10 mouse cellular contexts compared by ENCODE assay signal in genomic region chr11:67975252-67975651, GRCm38 (mm10). TPM values are rescaled to one million over a fixed set of nuclear protein-coding genes. Genes with fewer than 3 reads are reported as not detected.
DNase-seq lines count a peak whose midpoint lies in the region; ATAC-seq and TF ChIP-seq lines count a peak whose summit lies in the region.
"Had no signal": no experiment of that assay in that cellular context is flagged by ENCODE, and none has a peak within 500 bp of the region (broad histone marks: within the 10 kb centered on the region; RNA-seq: fewer than 3 reads in every experiment).

No protein-coding gene starts in this region.

- no peak for TF ChIP-seq POLR2A in thymus, adult 2 months (IDR thresholded peaks at IDR 0.05; ENCODE audit: control insufficient read depth, extremely low read depth, insufficient read depth, low read length, poor library complexity)

- H3K9ac ChIP-seq in kidney, postnatal 0 days (ENCODE audit: low read depth, low read length), result no peak overlapping the region
- H3K9ac ChIP-seq: liver, embryonic 13.5 days had no signal

- H3K4me1 ChIP-seq in kidney, postnatal 0 days (replicated peaks; ENCODE audit: insufficient read depth, low read length), result no peaks in the 10 kb centered on the region
- no peaks in the 10 kb centered on the region for H3K4me1 ChIP-seq in thymus, adult 2 months (replicated peaks; ENCODE audit: control insufficient read depth, insufficient read depth, low read length)
- no peaks in the 10 kb centered on the region for H3K4me1 ChIP-seq in embryonic facial prominence, embryonic 10.5 days
- H3K4me1 ChIP-seq: liver, embryonic 13.5 days had no signal

- no peaks in the 10 kb centered on the region for H3K9me3 ChIP-seq in kidney, postnatal 0 days (replicated peaks; ENCODE audit: low read length)
- no peaks in the 10 kb centered on the region for H3K9me3 ChIP-seq in embryonic facial prominence, embryonic 10.5 days
- H3K9me3 ChIP-seq: liver, embryonic 13.5 days had no signal

- H3K4me2 ChIP-seq in kidney, postnatal 0 days (ENCODE audit: low read length), result no peak overlapping the region
- H3K4me2 ChIP-seq: liver, embryonic 13.5 days had no signal

- whole genome bisulfite sequencing in kidney, postnatal 0 days, result 6% methylated on average over 2 of the region's 2 CpGs
- 41% methylated on average over 2 of the region's 2 CpGs for WGBS in thymus, adult 2 months
- WGBS in embryonic facial prominence, embryonic 10.5 days, result 13% methylated on average over 2 of the region's 2 CpGs

- peak; percentile 74 for DNase-seq in kidney, postnatal 0 days (ENCODE audit: low spot score)
- no peak for DNase-seq in kidney, adult 18-20 months
- peak; percentile 26 for DNase-seq in thymus, adult 2 months
- no peak for DNase-seq in thymus, adult 18-20 months
- peak; percentile 39 for DNase-seq in embryonic facial prominence, embryonic 10.5 days (ENCODE audit: low spot score)
- DNase-seq in urinary bladder, postnatal 25 days (ENCODE audit: low spot score), result no peak
- DNase-seq in urinary bladder, adult 2 months (ENCODE audit: low spot score), result no peak
- no peak for DNase-seq in spleen, postnatal 14 days (ENCODE audit: low spot score in 2 of 2)
- DNase-seq: liver, embryonic 13.5 days had no signal

- H3K36me3 ChIP-seq in kidney, postnatal 0 days (ENCODE audit: insufficient read depth, low read length), result 0 out of 2 replicates have a peak, but pooled peaks cover 14% of the 10 kb centered on the region
- H3K36me3 ChIP-seq in thymus, adult 2 months (ENCODE audit: control insufficient read depth, insufficient read depth, low read length), result peaks cover 12% of the 10 kb centered on the region
- H3K36me3 ChIP-seq in embryonic facial prominence, embryonic 10.5 days (replicated peaks), result peaks cover 23% of the 10 kb centered on the region

- peak; percentile 61 for TF ChIP-seq CTCF in kidney, postnatal 0 days (IDR thresholded peaks at IDR 0.05; ENCODE audit: low read depth)
- no peak for TF ChIP-seq CTCF in thymus, adult 2 months (IDR thresholded peaks at IDR 0.05; ENCODE audit: borderline replicate concordance, control insufficient read depth, extremely low read depth, insufficient read depth, low read length, poor library complexity)

- ATAC-seq in kidney, postnatal 0 days (replicated peaks; ENCODE audit: low FRiP score, low read depth), result no peak

- H3K27me3 ChIP-seq in kidney, postnatal 0 days (ENCODE audit: insufficient read depth, low read length), result no peaks in the 10 kb centered on the region
- no peaks in the 10 kb centered on the region for H3K27me3 ChIP-seq in thymus, adult 2 months (ENCODE audit: control insufficient read depth, insufficient read depth, low read length)
- H3K27me3 ChIP-seq in embryonic facial prominence, embryonic 10.5 days (replicated peaks; ENCODE audit: low read depth, poor library complexity, severe bottlenecking), result no peaks in the 10 kb centered on the region
- H3K27me3 ChIP-seq: liver, embryonic 13.5 days had no signal

- no peak overlapping the region for H3K4me3 ChIP-seq in kidney, postnatal 0 days (replicated peaks; ENCODE audit: low read depth, low read length)
- H3K4me3 ChIP-seq in thymus, adult 2 months (ENCODE audit: control insufficient read depth, insufficient read depth, low read length), result no peak overlapping the region
- H3K4me3 ChIP-seq in embryonic facial prominence, embryonic 10.5 days, result no peak overlapping the region
- H3K4me3 ChIP-seq: liver, embryonic 13.5 days had no signal

- no peak overlapping the region for H3K27ac ChIP-seq in kidney, postnatal 0 days
- H3K27ac ChIP-seq in thymus, adult 2 months (ENCODE audit: control insufficient read depth, insufficient read depth, low read length), result no peak overlapping the region
- H3K27ac ChIP-seq in embryonic facial prominence, embryonic 10.5 days (replicated peaks), result no peak overlapping the region
- H3K27ac ChIP-seq: liver, embryonic 13.5 days had no signal

RNA-seq across cellular contexts. Expression of gene Stx8, which starts 9.3 kb away (rescaled TPM):
- polyA plus RNA-seq in kidney, postnatal 0 days (2015; fragmentation: Nextera tagmentation; extraction: Ambion mirVana), result 79.6 and 84.5 TPM in 2 replicates
- polyA plus RNA-seq in thymus, adult 2 months (2012; rRNA removed), result 6.4 and 8.2 TPM in 2 replicates
- polyA plus RNA-seq in embryonic facial prominence, embryonic 10.5 days (2016; fragmentation: Nextera tagmentation; extraction: Ambion mirVana), result 44.7 and 44.8 TPM in 2 replicates
- 41.6 and 43.6 TPM in 2 replicates for polyA plus RNA-seq in urinary bladder, adult 2 months (2012; rRNA removed)

RNA-seq across cellular contexts. Expression of gene Cfap52, which starts 9.8 kb away (rescaled TPM):
- polyA plus RNA-seq in kidney, postnatal 0 days (2015; fragmentation: Nextera tagmentation; extraction: Ambion mirVana), result 2.9 and 3.9 TPM in 2 replicates
- polyA plus RNA-seq in thymus, adult 2 months (2012; rRNA removed), result 0.19 and 0.20 TPM in 2 replicates
- 0.34 and 0.55 TPM in 2 replicates for polyA plus RNA-seq in embryonic facial prominence, embryonic 10.5 days (2016; fragmentation: Nextera tagmentation; extraction: Ambion mirVana)
- 0.27 and 0.44 TPM in 2 replicates for polyA plus RNA-seq in urinary bladder, adult 2 months (2012; rRNA removed)
- polyA plus RNA-seq: heart, embryonic 14.5 days; liver, embryonic 13.5 days had no signal

RNA-seq across cellular contexts. Expression of gene Usp43, which starts 53.3 kb away (rescaled TPM):
- polyA plus RNA-seq in kidney, postnatal 0 days (2015; fragmentation: Nextera tagmentation; extraction: Ambion mirVana), result 1.8 and 2.3 TPM in 2 replicates
- 0.28 and 0.36 TPM in 2 replicates for polyA plus RNA-seq in thymus, adult 2 months (2012; rRNA removed)
- 0.80 and 1.2 TPM in 2 replicates for polyA plus RNA-seq in embryonic facial prominence, embryonic 10.5 days (2016; fragmentation: Nextera tagmentation; extraction: Ambion mirVana)
- polyA plus RNA-seq in urinary bladder, adult 2 months (2012; rRNA removed), result 3.9 TPM in 2 replicates
- polyA plus RNA-seq: liver, embryonic 13.5 days had no signal

Comparison
In these comparisons a context has a peak if more than half of its experiments do, and no peak if none do; other contexts are left out.
1. DNase-seq: peak in kidney, postnatal 0 days (single experiment), thymus, adult 2 months (single experiment) and embryonic facial prominence, embryonic 10.5 days (single experiment); none in kidney, adult 18-20 months (single experiment), thymus, adult 18-20 months (0 of 2), urinary bladder, postnatal 25 days (single experiment), urinary bladder, adult 2 months (single experiment) and spleen, postnatal 14 days (0 of 2).